Mouse (Mus musculus) stomach, postnatal 0 days (tissue): ENCODE results near the gene Tpp1.

Experiments
- CTCF ChIP-seq: IDR thresholded peaks from 2 replicates; pipeline ENCODE4 v1.5.1; 2016; ENCODE audit warnings: antibody characterized with exemption, low read depth, mild to moderate bottlenecking, moderate library complexity
- EP300 ChIP-seq: optimal IDR thresholded peaks from 2 replicates; pipeline ENCODE3; 2016; ENCODE audit warnings: antibody characterized with exemption

DNA sequence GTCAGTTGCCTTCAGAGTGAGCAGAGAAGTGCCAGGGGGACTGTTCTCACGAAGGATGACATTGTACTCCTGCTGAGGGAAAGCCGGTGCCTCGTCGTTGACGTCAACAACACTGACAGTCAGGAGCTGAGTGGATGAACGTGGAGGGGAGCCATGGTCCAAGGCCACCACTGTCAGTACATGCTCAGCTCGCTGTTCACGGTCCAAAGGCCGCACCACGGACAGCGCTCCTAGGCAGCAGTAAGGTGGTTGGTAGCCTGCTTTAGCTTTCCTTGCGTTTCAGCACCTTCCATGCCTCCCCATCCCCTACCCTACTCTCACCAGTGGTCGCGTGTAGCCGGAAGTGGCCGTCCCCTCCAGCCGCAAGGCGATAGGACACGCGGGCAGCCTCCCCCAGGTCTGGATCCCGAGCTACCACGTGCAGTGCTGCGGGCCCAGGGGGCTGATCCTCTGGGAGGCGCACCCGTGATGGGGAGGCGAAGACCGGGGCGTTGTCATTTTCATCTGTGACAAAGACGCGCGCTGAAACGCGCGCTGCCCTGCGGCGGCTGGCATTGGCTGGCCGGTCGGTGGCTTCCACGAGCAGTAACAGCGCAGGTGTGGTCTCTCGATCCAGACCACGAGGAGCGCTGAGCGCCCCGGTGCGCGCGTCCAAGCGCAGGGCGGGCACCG is 9.9 kb upstream of the Tpp1 start:
- no peak for TF ChIP-seq CTCF
- no peak for TF ChIP-seq EP300
